Mouse (Mus musculus): ENCODE data around the gene Magi2.
"Not testable (repeated sequence)": the region's sequence is repeated elsewhere in the genome, so short reads cannot be mapped to it uniquely, and the experiment has no call there.

Magi2 gene

DNA sequence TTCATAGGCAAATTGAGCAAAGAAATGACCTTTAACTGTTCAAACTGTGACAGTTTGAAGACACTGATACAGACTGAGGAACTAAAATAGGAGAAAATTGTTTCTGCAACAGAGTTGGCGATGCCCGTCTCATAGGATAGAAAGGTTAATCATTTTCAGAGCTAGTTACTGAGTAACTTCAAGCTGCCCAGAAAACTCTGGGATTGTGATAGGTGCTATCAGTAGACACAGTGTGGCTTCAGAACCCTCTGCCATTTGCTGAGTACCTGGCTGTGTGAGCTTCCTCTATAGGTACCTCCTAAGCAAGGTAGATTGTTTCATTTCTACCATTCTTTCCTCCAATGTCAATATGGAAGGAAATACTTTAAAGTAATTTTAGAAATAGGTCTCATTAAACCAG is 1014.7 kb downstream of the Magi2 start:
- DNase-seq (ENCODE audit: low spot score in 2 of 2), result no peak

DNA sequence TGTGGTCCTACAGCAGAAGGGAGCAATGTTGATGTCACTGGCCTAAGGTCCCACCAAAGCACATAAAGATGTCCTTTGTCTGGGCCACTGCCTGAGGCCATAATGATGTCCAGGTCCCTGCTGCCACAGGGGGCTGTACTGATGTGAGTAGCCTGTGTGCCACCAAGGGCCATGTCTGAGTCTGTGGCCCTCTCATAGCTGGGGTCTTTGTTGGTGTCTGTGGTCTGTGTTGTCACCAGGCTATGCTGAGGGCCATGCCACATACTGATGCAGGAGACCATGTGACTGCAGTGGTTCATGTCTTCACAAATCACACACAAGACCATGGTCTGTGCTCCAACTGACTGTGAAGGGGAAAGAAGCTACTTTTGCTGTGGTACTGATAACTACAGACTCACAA is 1015.7 kb downstream of the Magi2 start:
- no peak for DNase-seq (ENCODE audit: low spot score in 2 of 2)

DNA sequence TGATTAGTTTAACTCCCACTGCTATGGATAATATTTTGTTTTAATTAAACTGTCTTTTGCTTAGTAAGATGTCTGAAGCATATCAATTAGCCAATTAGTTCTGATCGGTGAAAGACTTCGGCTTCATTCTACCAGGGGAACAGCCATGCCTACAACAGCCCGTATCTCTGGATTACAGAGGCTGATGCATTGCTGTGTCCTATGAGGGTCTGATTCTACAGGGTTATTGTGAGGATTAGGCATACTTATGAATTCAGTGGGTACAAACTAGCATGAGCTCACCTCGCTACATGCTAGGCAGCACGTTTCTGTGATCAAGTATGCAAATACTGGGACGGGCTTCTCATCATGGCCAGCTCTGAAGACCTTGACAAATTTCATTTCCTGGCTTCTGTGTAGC is 1022.5 kb downstream of the Magi2 start:
- DNase-seq (ENCODE audit: low spot score in 2 of 2), result no peak

DNA sequence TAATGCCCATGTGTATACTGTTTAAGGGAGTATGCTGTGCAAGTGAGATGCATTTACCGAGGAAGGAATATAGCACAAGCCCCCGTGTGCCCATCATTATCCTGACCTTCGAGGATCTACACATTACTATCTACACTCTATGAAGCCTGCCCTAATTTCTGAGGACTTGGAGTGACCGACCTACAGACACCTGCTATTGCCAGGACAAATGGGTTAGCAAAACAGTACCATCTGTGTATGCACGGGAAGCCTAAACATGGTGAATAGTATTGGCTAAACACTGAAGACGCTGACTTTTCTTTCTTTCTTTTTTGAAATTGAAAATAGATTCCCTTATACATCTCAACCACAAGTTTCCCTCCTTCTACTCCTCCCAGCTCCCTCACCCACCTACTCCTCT is 1024.7 kb downstream of the Magi2 start:
- DNase-seq (ENCODE audit: low spot score in 2 of 2), result no peak

DNA sequence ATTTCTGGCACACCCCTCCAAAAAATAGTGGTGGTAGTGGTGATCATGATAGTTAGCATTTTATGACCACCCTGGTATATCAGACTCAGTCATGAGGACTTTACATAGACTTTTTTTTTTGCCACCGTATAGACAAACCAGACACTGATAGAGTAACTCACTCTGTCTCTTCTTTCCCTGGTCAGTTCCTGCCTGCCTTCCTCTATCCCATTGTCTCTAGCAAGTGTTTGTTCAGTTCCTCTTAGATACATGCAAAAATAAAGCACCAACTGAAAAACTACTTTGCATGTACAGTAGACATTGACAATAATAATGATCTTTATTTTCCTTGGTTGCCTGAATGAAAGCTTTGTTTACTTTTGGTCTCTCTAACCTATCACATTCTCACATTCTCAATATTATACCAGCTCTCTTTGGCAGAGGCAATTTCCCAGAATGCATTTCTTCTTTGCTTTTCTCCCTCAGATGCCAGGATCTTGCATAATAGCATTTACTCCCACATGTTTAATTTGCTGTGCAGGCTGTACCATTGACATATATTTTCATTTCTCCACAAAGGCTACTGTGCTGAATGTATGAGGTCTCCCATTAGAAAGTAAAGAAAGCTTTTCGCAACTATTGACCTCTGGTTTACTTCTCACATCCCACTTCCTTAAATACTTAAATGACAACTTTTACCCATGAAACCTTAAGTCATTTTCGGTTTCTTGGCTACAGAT is 1029.5 kb downstream of the Magi2 start:
- DNase-seq (ENCODE audit: low spot score in 2 of 2), result no peak

DNA sequence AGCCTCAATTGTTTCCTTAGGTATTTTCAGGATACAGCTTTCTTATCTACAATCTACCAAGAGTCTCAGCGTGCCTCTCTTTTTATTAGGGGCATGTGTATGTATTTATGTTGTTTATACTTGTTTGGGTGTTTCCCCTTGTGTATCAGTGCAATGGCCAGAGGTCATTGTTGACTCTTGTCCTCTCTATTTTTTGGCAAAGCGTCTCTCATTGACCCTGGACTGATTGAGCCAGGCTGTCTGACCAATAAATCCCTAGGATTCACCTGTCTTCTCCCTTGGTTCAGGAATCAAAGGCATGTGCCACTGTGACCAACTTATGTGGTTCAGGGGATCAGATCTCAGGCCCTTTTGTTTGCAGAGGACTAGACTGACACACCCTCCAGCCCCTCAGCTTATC is 1030.1 kb downstream of the Magi2 start:
- DNase-seq (ENCODE audit: low spot score in 2 of 2), result no peak

DNA sequence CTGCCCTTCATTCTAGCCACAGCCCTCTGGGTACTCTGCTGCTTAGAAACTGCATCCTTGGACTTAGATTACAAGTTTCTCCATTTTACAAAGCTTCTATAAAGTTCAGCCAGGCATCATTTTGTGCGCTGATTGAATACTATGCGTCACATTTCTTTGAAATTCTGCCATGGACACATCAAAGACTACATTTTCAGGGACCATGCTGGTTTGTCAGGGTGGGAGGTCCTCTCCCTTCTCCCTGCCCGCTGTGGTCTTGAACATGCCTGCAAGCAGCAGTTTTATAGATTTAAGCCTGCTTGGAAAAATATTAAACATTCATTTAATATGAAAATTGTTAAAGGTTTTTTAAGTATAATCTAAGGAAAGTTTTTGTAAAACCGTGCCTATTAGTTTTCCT is 1030.6 kb downstream of the Magi2 start:
- no peak for DNase-seq (ENCODE audit: low spot score in 2 of 2)

DNA sequence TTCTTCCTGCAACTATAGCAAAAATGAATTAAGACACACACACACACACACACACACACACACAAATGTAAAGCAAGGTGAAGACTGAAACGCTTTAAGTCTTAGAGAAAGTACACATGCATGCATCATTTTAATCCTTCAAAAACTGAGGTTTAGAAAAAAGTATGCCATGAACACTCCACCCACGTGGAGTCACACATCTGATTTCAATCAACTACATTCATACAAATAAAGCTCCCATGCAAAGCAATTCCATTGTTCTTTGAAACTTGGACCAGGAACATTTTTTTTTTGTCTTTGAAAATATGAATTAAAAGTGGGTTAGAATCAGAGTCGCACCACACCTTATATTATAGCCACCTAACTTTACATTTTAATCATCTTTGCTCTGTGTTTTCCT is 1032.9 kb downstream of the Magi2 start:
- DNase-seq (ENCODE audit: low spot score in 2 of 2), result no peak

DNA sequence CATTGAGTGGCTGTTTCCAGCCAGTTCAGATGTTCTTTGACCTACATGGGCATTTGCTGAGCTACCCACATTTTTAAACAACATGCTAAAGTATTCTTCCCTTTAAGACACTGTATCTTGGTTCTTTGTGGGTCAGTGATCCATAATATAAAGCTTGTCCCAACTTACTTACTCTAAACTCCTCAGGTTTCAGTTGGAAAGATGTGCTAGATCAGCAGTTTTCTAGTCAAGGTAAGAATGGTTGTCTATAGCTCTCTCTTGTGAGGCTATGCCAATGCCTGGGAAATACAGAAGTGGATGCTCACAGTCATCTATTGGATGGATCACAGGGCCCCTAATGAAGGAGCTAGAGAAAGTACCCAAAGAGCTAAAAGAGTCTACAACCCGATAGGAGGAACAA is 1045.8 kb downstream of the Magi2 start:
- not testable (repeated sequence) for DNase-seq (ENCODE audit: low spot score in 2 of 2)

DNA sequence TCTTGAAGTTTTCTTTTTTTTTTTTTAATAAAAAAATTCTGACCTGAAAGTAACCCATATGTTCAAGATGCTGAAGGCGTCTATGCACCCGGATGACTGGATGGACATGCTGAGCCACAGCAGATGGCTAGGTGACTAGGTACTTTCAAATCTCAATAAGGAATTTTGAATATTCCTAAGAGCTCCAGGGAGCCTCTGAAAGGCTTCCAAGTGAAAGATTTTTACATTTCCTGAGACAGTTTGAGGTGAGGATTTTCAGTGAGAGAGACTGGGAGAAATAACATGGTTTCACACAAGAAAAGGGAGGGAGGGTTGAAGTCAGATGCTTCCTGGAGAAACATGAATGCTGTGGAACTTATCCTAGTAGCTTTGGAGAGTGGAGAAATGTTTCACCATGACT is 1048.8 kb downstream of the Magi2 start:
- no peak for DNase-seq (ENCODE audit: low spot score in 2 of 2)

DNA sequence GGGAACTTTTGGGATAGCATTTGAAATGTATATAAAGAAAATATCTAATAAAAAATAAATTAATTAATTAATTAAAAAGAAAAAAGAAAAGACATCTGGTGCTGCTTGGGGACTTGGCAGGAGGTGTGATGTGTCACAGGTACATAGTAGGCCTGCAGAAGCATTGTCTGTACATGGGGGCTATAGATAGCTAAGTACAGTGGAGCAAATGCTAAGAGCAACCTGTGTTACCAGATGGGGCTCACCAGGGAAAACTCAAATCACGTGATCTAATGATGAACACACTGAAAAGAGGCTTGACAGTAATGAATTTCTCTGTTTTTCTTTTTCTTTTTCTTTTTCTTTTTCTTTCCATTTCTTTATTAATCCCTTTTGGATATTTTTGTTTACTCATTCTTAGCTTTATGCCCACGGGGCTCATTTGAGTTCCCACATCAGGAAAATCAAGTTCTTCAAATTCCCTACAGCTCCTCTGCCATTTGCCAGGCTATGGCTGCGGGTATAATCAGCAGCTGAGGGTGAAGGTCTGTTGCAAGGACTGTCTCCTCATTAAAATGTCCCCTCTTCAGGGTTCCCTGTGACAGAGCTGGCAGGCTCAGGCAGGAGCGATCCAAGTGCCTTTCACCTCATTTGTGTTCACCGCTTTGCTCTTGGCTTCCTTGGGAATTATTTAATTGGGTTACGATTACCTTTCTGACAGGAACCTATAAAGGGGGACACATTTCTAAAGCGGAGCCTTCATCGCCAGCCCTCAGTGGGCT is 1058.4 kb downstream of the Magi2 start:
- no peak for DNase-seq (ENCODE audit: low spot score in 2 of 2)

DNA sequence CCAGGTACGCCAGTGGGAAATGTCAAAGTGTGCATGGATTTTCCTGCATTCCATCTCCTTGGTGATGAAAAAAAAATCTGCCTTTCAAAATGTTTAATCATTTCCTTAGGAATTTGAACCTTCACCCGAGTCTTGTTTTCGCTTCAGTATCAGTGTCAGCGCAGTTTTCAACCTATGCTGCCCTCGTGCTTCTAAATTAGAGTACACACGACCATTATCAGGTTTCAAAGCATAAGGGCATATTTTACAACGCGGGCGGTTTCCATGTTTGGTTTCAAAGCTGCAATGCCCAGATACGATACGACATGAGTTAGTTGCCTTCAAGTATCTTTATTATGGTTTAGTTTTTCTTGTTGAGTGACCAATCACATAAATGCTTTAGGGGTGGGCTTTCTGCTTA is 1067.7 kb downstream of the Magi2 start:
- DNase-seq (ENCODE audit: low spot score in 2 of 2), result no peak

DNA sequence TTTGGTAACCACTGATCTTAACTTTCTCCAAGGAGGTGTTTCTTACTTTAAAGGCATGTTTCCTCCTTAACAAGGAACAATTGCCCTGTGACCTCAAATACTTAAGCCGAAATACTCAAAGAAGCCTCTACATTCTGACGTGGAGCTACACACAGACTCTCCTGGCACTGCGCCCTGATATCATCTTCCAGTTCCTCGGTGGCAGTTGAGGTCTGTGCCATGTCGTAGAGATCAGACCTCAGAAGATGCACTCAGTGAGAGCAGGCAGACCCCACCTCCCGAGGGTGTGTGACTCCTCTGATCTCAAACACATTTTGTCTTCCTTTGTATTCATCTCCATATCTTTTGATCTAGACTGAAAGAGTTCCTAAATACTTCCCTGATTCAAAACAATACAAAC is 1073.0 kb downstream of the Magi2 start:
- no peak for DNase-seq (ENCODE audit: low spot score in 2 of 2)

DNA sequence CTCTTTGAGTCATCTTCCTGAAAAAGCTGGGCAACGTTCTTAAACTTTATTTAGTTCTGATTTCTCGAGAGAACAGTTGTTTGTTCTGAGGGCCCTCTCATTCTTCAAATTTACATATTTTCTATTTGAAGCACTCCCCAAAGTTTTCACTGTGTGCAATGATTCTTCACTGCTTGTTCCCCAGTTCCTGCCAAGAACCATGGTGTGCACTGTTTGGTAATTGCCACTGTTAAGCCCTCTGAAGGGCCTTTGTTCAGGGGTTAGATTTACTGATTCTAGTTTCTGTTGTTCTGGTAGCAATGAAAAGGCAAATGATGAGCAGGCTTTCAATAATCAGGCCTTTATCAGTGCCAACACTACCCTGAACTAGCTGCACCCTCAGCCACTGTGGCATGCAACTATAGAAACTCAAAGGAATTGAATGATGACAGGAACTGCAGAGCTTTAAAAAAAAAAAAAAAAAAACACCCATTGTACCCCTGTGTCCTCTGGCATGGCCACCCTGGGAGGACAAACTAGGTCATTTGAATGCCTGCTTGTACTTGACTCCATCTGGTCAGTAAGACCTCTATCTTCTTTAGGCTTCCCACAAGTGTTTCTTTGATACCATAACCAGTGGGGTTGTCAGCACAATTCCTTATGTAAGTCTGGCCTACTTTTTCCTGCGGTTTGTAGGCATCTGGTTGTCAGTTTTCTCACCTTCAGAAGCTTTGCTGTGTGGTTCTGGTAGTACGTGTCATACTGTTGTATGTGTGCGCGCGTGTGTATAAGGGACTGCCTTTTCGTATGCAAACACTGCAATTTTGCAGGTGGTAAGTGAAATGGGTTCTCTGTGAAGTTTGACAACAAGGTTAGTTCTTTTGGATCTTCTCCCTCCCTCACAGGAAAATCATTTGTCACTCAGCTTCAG is 1076.5 kb downstream of the Magi2 start:
- DNase-seq (ENCODE audit: low spot score in 2 of 2), result no peak

DNA sequence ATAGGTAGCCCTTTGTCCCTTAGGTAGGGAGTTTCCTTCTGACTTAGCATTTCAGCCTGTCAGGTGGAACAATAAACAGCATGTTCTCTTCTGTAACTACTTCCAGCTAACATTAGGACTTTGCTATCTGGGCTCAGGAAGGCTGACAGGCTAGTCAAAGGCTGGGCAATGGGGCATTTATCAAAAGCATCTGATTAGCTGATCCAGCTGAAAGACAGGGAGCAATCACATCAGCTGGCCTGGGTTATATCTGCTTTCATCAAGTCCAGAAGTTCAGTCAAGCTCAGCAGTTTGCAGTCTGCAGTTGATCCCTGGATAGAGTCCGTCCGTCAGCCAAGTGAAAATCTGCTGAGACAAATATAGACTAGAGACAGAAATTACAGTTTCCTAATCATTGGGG is 1094.1 kb downstream of the Magi2 start:
- no peak for DNase-seq (ENCODE audit: low spot score in 2 of 2)

DNA sequence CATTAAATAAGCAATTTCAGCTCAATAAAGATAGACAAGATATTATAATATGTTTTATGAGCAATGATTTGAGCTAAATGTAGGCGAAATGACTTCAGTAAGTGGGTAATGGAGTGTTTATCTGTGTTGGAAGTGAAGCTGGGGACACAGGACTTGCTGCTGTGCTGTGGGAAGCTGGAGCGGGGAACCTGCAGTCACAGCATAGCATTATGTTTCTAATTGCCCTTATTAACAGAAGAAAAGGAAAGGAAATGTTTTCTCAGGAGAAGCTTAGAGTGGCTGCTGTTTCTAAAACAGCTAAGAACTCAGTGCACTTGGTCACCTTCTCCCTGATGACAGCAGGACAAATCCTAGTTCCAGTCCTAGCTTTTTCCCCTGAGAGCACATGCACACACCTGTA is 1098.5 kb downstream of the Magi2 start:
- DNase-seq (ENCODE audit: low spot score in 2 of 2), result no peak

DNA sequence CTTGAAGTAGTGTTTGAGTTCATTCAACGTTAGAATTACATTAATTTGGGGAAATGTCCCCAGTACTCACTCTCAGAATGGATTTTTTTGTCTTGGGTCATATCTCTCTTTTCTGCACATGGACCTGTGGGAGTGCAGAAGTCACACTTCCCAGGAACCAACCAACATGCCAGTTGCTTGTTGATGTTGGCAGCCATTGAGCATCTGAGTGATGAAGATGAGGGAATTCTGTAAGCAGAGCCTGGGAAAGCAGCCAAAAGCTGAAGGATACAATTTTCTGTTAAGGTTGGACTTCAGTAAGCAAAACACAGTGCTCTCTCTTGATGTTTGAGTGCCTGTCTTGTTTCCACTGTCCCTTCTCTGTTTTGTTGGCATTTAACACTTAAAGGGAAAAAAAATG is 1102.1 kb downstream of the Magi2 start:
- DNase-seq (ENCODE audit: low spot score in 2 of 2), result no peak

DNA sequence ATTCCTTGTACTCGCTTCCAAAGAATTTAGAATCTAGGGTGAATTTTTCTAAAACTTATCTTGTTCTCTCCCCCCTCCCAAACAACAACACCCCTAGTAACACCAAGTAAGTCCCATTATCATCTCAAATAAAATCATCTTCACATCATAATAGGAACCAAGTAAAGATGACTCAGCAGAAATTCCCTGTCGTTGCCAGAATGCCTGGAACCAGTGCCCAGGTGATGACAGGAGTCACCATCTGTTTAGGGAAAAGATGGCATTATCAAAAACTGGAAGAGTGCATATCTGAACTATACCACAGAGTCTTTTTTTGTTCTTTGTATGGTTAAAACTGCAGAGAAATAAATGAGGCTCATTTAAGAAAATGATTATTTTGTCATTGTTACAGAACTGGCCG is 1103.2 kb downstream of the Magi2 start:
- no peak for DNase-seq (ENCODE audit: low spot score in 2 of 2)

DNA sequence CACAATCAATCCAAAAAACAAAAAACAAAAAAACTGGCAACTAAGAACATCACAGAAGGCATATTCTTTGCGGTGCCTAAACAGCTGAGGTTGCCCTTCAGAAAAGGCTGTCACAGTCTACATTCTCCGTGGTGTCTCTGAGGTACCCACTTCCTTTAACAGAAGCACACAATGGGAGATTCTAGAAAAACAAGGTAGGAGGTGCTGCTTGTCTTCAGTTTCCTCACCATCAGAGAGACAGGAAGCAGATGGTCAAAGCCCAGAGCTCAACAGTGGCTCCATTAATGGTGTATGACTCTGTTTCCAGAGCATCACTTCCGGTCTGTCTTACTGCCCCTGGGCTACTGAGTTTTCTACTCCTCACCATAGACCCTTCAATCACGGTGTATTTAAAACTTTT is 1105.7 kb downstream of the Magi2 start:
- DNase-seq (ENCODE audit: low spot score in 2 of 2), result no peak

DNA sequence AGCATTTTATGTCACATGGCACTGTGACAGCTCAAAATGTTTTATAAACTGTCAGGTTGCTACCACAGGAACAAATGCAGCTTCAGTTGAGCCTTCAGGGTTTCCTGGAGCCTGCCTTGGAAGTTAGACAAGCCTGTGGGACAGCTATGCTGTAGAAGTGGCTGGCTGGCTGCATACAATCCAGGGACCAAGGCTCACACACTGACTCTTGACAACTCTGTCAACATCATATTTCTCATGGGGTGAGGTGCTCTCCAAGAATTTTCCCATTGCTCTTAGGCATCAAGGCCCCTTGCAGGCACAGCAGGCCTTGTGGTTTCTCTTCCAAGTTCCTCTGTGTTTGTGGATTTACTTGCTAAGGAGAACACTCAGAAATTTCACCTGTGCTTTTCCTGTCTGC is 1107.7 kb downstream of the Magi2 start:
- no peak for DNase-seq (ENCODE audit: low spot score in 2 of 2)

DNA sequence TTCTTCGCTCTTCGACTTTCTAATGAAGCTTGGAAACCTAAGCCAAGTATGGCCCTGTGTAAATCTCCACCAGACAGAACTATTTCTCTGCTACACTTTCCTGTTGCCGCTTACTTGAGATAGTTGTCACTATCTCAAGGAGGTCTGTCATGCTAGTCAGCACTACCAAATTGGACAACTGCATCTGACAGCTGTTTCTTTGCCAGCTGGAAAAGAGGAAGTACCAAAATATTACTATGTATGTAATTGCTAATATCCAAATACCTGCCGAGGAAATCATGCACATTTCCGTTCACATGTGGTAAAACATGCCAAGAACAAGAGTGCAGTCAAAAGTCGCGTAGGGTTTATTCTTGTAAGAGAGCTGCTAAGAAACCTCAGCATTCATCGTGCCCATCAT is 1126.1 kb downstream of the Magi2 start:
- DNase-seq (ENCODE audit: low spot score in 2 of 2), result no peak

DNA sequence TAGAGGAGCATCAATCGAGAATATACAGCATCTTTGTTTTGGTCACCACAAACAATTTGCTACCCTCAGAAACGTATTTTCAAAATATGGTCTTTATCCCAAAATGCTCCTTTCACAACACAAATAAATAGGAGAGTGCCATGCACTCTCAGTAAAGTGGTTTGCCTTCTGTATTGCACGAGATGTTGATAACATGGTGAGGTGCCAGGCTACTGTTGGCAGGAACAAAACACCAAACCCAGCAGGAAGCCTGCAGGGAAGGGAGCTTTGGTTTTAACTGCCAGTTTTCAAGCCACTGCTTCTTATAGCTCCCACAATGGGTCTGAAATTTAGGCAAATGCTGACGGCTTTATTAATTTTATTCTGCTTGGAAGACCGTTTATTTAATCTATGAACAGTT is 1131.6 kb downstream of the Magi2 start:
- no peak for DNase-seq (ENCODE audit: low spot score in 2 of 2)

DNA sequence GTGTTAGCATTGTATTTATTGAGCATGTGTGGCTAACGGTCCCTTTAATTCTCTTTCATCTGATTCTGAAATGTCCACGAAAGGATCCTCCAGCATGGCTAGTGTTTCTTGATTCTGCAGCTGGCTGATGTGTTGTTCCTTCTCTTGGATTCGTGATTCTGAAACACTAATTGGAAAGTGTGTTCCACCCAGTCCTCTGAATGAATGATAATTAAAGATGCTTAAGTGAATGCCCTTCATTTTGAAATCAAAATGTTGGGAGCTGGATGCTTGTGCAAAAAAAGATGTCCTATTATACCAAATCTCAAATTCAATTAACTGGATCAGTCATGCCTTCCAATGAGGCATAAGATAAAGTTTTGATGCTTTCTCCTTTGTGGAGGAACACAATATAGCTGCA is 1132.2 kb downstream of the Magi2 start:
- DNase-seq (ENCODE audit: low spot score in 2 of 2), result no peak

Data from spleen, postnatal 14 days (tissue).